Mouse (Mus musculus): ENCODE data around the gene Dnm1.
"Not testable (repeated sequence)": the region's sequence is repeated elsewhere in the genome, so short reads cannot be mapped to it uniquely, and the experiment has no call there.

Gene Dnm1

DNA sequence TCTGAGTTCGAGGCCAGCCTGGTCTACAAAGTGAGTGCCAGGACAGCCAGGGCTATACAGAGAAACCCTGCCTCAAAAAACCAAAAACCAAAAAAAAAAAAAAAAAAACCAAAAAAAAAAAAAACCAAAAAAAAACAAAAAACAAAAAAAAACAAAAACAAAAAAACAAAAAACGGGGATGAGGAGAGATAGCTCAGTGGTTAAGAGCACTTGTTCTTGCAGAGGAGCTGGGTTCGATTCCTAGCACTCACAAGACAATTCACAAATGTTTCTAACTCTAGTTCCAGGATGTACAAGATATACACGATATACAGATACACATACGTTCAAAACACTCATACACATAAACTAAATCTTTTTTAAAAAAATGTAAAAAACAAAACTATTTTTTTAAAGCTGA is 9.1 kb upstream of the Dnm1 start:
- DNase-seq (ENCODE audit: low spot score in 2 of 2): not testable (repeated sequence)

DNA sequence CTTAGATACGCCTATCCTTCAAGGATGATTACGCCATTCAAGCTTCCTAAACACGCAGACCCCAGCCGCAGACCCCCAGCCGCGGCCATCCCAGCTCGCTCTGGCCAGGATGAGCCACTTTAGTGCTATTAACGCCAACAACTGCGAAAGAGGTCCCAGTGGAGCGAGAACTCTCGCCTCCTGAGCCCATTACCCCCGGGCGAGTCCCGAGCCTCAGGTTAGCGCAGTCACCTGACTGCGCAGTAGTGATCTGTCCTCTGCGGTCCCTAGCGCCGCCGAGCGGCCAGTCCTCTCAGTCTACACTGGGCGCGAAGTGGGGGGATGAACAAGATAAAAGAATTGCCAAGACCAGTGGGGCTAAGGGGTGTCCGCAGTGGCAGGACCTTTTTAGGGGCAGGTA is 8.3 kb upstream of the Dnm1 start:
- peak; percentile 64 to 76 for DNase-seq (ENCODE audit: low spot score in 2 of 2)

DNA sequence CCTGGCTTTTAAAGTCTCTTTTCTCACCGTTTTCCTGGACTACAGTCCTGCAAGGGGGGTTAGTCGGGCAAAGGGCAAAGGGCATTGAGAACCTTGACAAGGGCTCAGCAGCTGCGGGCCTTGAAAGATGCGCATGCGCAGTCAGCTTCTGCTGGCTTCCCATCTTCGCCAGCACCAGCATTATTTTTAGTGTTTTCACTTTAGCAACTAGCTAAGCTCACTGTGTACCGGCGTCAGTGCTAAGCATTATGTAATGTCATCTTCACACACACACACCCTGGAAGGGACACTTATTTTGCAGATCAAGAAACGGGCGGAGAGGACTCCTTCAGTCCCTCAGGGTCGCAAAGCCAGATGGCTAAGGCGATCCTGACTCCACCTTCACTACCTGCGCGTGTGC is 7.6 kb upstream of the Dnm1 start:
- peak; percentile 46 to 60 for DNase-seq (ENCODE audit: low spot score in 2 of 2)

- no peak for DNase-seq (ENCODE audit: low spot score in 2 of 2)
Observed at GRCm38 (mm10) chr2:32358381-32358780, 5.2 kb upstream of the Dnm1 start.

- DNase-seq (ENCODE audit: low spot score in 2 of 2): no peak
Observed at GRCm38 (mm10) chr2:32357710-32358109, 4.6 kb upstream of the Dnm1 start.

- no peak for DNase-seq (ENCODE audit: low spot score in 2 of 2)
Observed at GRCm38 (mm10) chr2:32356216-32356615, 3.1 kb upstream of the Dnm1 start.

DNA sequence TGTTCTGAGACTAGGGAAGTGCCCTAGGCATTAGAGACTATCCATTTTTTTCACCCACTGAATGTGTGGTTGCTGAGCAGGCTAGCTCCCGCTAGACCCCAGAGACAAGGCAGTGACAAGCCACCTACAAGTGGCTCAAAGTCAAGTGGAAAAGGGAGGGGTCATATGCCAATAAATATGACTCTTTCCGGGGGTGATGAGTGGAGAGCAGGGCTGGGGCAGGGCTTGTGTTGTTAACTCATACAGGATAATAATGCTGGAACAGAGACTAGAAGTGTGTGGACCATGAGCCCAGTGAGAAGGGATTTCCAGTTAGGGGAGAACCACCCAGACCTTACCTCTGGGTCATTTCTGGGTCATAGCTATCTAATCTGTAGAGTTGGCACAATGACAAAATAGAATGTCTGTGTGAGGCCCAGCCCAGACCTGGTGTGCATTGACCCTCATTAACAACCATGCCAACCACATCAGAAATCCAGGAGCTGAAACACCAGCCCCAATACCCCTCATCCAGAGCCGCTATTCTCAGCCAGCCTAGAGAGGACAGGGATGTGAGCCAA is 1.3 kb upstream of the Dnm1 start:
- no peak for DNase-seq (ENCODE audit: low spot score in 2 of 2)

- DNase-seq (ENCODE audit: low spot score in 2 of 2): no peak
Observed at GRCm38 (mm10) chr2:32353836-32354235, 698 bp upstream of the Dnm1 start.

- DNase-seq (ENCODE audit: low spot score in 2 of 2): peak in 1 of 2 experiments; percentile 18
Observed at GRCm38 (mm10) chr2:32352151-32353006, 759 bp downstream of the Dnm1 start, which contains the start of gene Ciz1. TSS of gene Ciz1 (plus strand) at chr2:32352327.

- no peak for DNase-seq (ENCODE audit: low spot score in 2 of 2)
Observed at GRCm38 (mm10) chr2:32351471-32351961, 1.6 kb downstream of the Dnm1 start.

DNA sequence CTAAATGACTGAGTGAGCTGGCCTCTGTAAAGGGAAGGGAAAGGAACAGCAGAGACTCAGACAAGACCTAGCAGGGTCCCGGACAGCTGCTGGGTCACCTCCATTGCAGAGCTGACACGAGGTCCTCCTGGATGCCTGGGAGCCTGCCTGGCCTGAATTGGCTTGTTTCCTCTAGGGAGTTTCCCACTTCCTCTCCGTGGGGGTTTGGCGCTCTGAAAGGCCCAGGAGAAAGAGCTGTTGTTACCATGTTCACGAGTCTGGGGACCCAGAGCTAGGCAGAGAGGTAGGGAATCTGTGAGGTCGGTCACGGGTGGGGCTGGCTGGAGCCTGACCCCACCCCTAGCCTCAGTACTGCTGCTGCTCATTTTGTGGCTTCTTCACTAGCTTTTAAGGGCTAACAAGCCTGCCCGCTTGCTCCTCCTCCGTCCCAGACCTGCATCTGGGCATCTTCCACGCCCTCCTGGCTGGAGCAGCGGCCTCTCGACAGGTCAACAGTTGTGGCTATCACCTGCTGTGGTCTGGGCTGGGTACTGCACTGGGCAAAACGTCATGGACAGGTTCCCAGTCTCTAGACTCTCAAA is 2.6 kb downstream of the Dnm1 start:
- no peak for DNase-seq (ENCODE audit: low spot score in 2 of 2)

DNA sequence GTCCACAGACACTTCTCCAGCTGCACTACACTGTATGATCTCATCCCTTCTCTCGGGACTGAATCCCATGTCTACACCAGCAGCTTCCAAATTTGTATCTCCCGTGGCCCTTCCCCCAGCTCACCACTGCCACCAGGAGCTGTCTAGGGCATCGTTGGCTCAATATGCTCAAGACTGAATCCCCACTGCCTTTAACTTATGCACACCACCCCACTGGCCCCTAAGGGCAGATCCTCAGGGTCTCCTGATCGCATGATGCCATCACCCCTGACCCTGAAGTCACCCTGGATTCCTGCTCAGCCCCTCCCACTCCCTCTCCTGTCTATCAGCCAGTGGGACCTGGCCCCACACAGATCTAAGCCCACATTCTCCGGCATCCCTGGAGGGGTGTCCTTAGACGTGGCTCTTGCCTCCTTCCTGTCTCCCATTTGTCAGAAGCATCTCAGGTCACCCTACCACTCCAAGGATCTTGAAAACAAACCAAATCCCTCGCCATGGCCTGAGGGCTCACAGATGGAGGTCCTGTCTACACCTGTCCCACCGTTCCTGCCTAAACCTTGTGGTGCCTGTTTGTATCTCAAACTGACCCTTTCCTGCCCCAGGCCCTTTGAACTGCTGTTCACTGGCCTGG is 3.4 kb downstream of the Dnm1 start:
- DNase-seq (ENCODE audit: low spot score in 2 of 2): no peak

DNA sequence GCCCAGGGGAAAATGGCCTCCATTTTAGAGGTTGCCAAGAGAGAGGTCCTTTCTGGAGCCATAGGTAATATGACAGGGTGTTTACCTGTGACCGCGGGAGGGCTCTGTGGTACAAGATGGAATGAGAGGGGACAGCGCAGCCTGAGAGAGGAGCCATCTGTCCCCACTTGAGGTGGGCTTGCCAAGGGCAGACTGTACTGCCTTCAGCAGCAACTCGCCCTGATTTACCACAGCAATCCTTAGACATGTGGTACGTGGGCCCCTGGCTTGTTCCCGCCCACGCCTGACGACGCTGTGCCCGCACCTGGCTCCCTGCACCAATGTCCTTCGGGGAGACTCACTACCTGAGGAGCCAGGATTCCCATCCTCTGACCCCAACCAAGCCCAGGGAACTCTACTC is 4.8 kb downstream of the Dnm1 start:
- no peak for DNase-seq (ENCODE audit: low spot score in 2 of 2)

GRCm38 (mm10) chr2:32347019-32347418 is 6.1 kb downstream of the Dnm1 start:
- no peak for DNase-seq (ENCODE audit: low spot score in 2 of 2)

- DNase-seq (ENCODE audit: low spot score in 2 of 2): no peak
Observed at GRCm38 (mm10) chr2:32344598-32345321, 8.4 kb downstream of the Dnm1 start.

- DNase-seq (ENCODE audit: low spot score in 2 of 2): no peak
Observed at GRCm38 (mm10) chr2:32344056-32344455, 9.1 kb downstream of the Dnm1 start.

DNA sequence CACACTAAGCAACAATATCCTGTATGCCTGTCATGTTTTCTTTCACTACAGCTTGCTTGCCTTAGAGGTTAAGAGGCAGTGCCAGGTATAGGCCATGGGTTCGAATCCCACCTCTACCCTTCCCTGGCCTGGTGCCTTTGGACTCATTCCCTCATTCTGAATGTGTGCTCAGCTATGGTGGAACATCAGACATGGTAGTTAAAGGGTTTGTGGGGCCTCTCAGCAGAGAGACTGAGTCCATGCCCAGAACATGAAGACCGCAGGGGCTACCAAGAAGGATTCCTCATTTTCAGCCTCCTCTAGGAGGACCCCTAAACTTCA is 9.8 kb downstream of the Dnm1 start:
- DNase-seq (ENCODE audit: low spot score in 2 of 2): no peak

GRCm38 (mm10) chr2:32342539-32343350 is 10.4 kb downstream of the Dnm1 start:
- no peak for DNase-seq (ENCODE audit: low spot score in 2 of 2)

DNA sequence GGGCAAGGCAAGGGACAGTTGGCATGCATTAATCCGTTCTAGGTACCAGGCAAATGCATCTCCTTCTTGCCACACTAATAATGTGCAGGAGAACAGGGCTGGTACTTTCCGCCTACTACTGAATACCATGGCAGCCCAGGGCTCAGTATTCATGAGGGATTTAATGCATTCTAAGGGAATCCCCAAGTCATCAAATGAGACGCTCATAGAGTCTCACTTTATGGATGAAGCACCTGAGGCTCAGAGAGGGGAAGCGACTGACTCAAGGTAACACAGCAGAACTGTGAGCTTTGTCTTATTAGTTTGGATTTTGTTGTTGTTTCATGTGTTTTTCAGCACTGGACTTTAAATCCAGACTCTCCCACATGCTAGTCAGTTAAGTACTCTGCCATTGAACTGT is 11.1 kb downstream of the Dnm1 start:
- no peak for DNase-seq (ENCODE audit: low spot score in 2 of 2)

GRCm38 (mm10) chr2:32341634-32341939 is 11.6 kb downstream of the Dnm1 start:
- no peak for DNase-seq (ENCODE audit: low spot score in 2 of 2)

Measured in natural killer cell, adult 2 months (primary cell).